Comparison of ENCODE assay signal across 23 mouse cellular contexts in genomic region chr7:67173522-67174195, GRCm38 (mm10). TPM values are rescaled to one million over a fixed set of nuclear protein-coding genes. Genes with fewer than 3 reads are reported as not detected.
DNase-seq lines count a peak whose midpoint lies in the region; ATAC-seq and TF ChIP-seq lines count a peak whose summit lies in the region.
"Had no signal": no experiment of that assay in that cellular context is flagged by ENCODE, and none has a peak within 500 bp of the region (broad histone marks: within the 10 kb centered on the region; RNA-seq: fewer than 3 reads in every experiment).

No protein-coding gene starts in this region.

- H3K4me1 ChIP-seq in forebrain, embryonic 14.5 days (ENCODE audit: control insufficient read depth, insufficient read depth, low read length): no peaks in the 10 kb centered on the region
- 0 out of 2 replicates have a peak, but pooled peaks cover 6% of the 10 kb centered on the region for H3K4me1 ChIP-seq in forebrain, embryonic 13.5 days
- H3K4me1 ChIP-seq in liver, adult 2 months (ENCODE audit: control insufficient read depth, insufficient read depth, low read length): peaks cover 6% of the 10 kb centered on the region; the same call in 1 of the 2 replicates
- no peaks in the 10 kb centered on the region for H3K4me1 ChIP-seq in liver, embryonic 12.5 days
- H3K4me1 ChIP-seq: heart, embryonic 13.5 days; hindbrain, embryonic 12.5 days had no signal

- no peak overlapping the region for H3K9ac ChIP-seq in forebrain, embryonic 14.5 days (ENCODE audit: low read length)
- H3K9ac ChIP-seq in forebrain, embryonic 13.5 days: no peak overlapping the region
- no peak overlapping the region for H3K9ac ChIP-seq in liver, adult 2 months (ENCODE audit: low read depth, low read length)
- H3K9ac ChIP-seq in liver, embryonic 12.5 days: no peak overlapping the region
- H3K9ac ChIP-seq: heart, embryonic 13.5 days; hindbrain, embryonic 12.5 days had no signal

- no peak overlapping the region for H3K4me2 ChIP-seq in forebrain, embryonic 14.5 days (ENCODE audit: low read length)
- H3K4me2 ChIP-seq in forebrain, embryonic 13.5 days: no peak overlapping the region
- no peak overlapping the region for H3K4me2 ChIP-seq in liver, embryonic 12.5 days
- H3K4me2 ChIP-seq: heart, embryonic 13.5 days; hindbrain, embryonic 12.5 days had no signal

- H3K27me3 ChIP-seq in forebrain, embryonic 14.5 days (replicated peaks; ENCODE audit: control insufficient read depth, insufficient read depth, low read length): no peaks in the 10 kb centered on the region
- no peaks in the 10 kb centered on the region for H3K27me3 ChIP-seq in forebrain, embryonic 13.5 days
- no peaks in the 10 kb centered on the region for H3K27me3 ChIP-seq in liver, adult 2 months (ENCODE audit: control insufficient read depth, insufficient read depth, low read length)
- H3K27me3 ChIP-seq in liver, embryonic 12.5 days (replicated peaks): no peaks in the 10 kb centered on the region
- H3K27me3 ChIP-seq: heart, embryonic 13.5 days; hindbrain, embryonic 12.5 days had no signal

- 12% methylated on average over 2 of the region's 2 CpGs for whole genome bisulfite sequencing in forebrain, embryonic 14.5 days
- 34% methylated on average over 2 of the region's 2 CpGs for WGBS in forebrain, embryonic 13.5 days
- WGBS in liver, adult 2 months: 55% methylated on average over 2 of the region's 2 CpGs
- 66% methylated on average over 2 of the region's 2 CpGs for WGBS in liver, embryonic 12.5 days (ENCODE audit: insufficient replicate concordance)

- no peaks in the 10 kb centered on the region for H3K36me3 ChIP-seq in forebrain, embryonic 14.5 days (ENCODE audit: control insufficient read depth, insufficient read depth, low read length)
- H3K36me3 ChIP-seq in forebrain, embryonic 13.5 days (ENCODE audit: poor library complexity, severe bottlenecking): no peaks in the 10 kb centered on the region
- H3K36me3 ChIP-seq in liver, adult 2 months (ENCODE audit: control insufficient read depth, insufficient read depth, low read length): no peaks in the 10 kb centered on the region
- H3K36me3 ChIP-seq in liver, embryonic 12.5 days: no peaks in the 10 kb centered on the region
- H3K36me3 ChIP-seq: forebrain, embryonic 10.5 days; heart, embryonic 13.5 days; hindbrain, embryonic 12.5 days had no signal

- no peak for ATAC-seq in forebrain, embryonic 14.5 days
- no peak for ATAC-seq in forebrain, embryonic 13.5 days
- no peak for ATAC-seq in liver, embryonic 12.5 days
- ATAC-seq: activated CD4-positive, CD25-positive, alpha-beta regulatory T cell, adult 4 months; hindbrain, embryonic 16.5 days; inflammation-experienced regulatory T-cells, adult 6 months; intestine, postnatal 0 days; Patski had no signal

- H3K79me2 ChIP-seq in liver, adult 2 months (ENCODE audit: control insufficient read depth, insufficient read depth, low read length): no peaks in the 10 kb centered on the region

- no peak for TF ChIP-seq CTCF in liver, adult 2 months (IDR thresholded peaks at IDR 0.05; ENCODE audit: low read depth, low read length)

- DNase-seq in adrenal gland, adult 2 months: peak; percentile 34
- no peak for DNase-seq in adrenal gland, adult 18-20 months (ENCODE audit: low spot score in 2 of 2)
- peak; percentile 4 for DNase-seq in forebrain, embryonic 14.5 days (ENCODE audit: low spot score)
- peak; percentile 63 for DNase-seq in liver, adult 2 months (ENCODE audit: extremely low read depth, low read depth, low spot score)
- peak; percentile 25 to 44 for DNase-seq in urinary bladder, postnatal 4 days (ENCODE audit: low spot score in 2 of 2)
- no peak for DNase-seq in urinary bladder, postnatal 36 days (ENCODE audit: low spot score in 2 of 2)
- DNase-seq: cerebellum, adult 18-20 months; cerebellum, adult 9-11 months; cerebellum, postnatal 36 days; gastrocnemius, adult 2 months; gastrocnemius, postnatal 25 days; heart, postnatal 4 days had no signal

- H3K9me3 ChIP-seq in forebrain, embryonic 14.5 days (replicated peaks; ENCODE audit: control insufficient read depth, low read length): no peaks in the 10 kb centered on the region
- no peaks in the 10 kb centered on the region for H3K9me3 ChIP-seq in forebrain, embryonic 13.5 days (replicated peaks)
- no peaks in the 10 kb centered on the region for H3K9me3 ChIP-seq in liver, embryonic 12.5 days (replicated peaks)
- H3K9me3 ChIP-seq: forebrain, embryonic 10.5 days; heart, embryonic 13.5 days; hindbrain, embryonic 12.5 days had no signal

- H3K4me3 ChIP-seq in forebrain, embryonic 14.5 days (ENCODE audit: low read depth, low read length): no peak overlapping the region
- H3K4me3 ChIP-seq in forebrain, embryonic 13.5 days: no peak overlapping the region
- no peak overlapping the region for H3K4me3 ChIP-seq in liver, adult 2 months (ENCODE audit: insufficient read depth, low read depth, low read length)
- H3K4me3 ChIP-seq in liver, embryonic 12.5 days: no peak overlapping the region
- H3K4me3 ChIP-seq: erythroblast, embryonic 14.5 days; forebrain, embryonic 10.5 days; gastrocnemius, adult 2 months; heart, embryonic 13.5 days; hindbrain, embryonic 12.5 days had no signal

- no peak for TF ChIP-seq POLR2A in liver, adult 2 months (IDR thresholded peaks at IDR 0.05; ENCODE audit: extremely low read depth, insufficient read depth, low read length)

- no peak overlapping the region for H3K27ac ChIP-seq in forebrain, embryonic 14.5 days (ENCODE audit: low read depth, low read length)
- H3K27ac ChIP-seq in forebrain, embryonic 13.5 days: no peak overlapping the region
- no peak overlapping the region for H3K27ac ChIP-seq in liver, adult 2 months (replicated peaks; ENCODE audit: insufficient read depth, low read depth, low read length)
- H3K27ac ChIP-seq in liver, embryonic 12.5 days: no peak overlapping the region
- H3K27ac ChIP-seq: gastrocnemius, adult 2 months; heart, embryonic 13.5 days; hindbrain, embryonic 12.5 days had no signal

RNA-seq across cellular contexts. Expression of gene Lysmd4, which starts 48.7 kb away (rescaled TPM):
- total RNA-seq in adrenal gland, adult 2 months (2021): 1 to 10 TPM; 9.1 to 9.7 TPM
- 6.8 and 8.0 TPM in 2 replicates for polyA plus RNA-seq in adrenal gland, adult 2 months (2012; rRNA removed)
- total RNA-seq in adrenal gland, adult 18-20 months (2021): 10 to 100 TPM in 1 of 2 experiments, 1 to 10 TPM in 1; 9.2 to 10.5 TPM
- 26.6 and 26.9 TPM in 2 replicates for polyA plus RNA-seq in forebrain, embryonic 14.5 days (2014; fragmentation: Nextera tagmentation; extraction: Ambion mirVana)
- 21.7 and 23.2 TPM in 2 replicates for polyA plus RNA-seq in forebrain, embryonic 13.5 days (2015; fragmentation: Nextera tagmentation; extraction: Ambion mirVana)
- total RNA-seq in liver, adult 2 months (2014; rRNA removed): 9.5 and 9.6 TPM in 2 replicates
- 8.3 and 8.5 TPM in 2 replicates for polyA plus RNA-seq in liver, adult 2 months (2012; rRNA removed)
- polyA plus RNA-seq in liver, embryonic 12.5 days (2016; fragmentation: Nextera tagmentation; extraction: Ambion mirVana): 3.8 and 4.4 TPM in 2 replicates

Comparison
In these comparisons a context has a peak if more than half of its experiments do, and no peak if none do; other contexts are left out.
1. DNase-seq: peak in adrenal gland, adult 2 months (single experiment), forebrain, embryonic 14.5 days (single experiment), liver, adult 2 months (single experiment) and urinary bladder, postnatal 4 days (2 of 2); none in adrenal gland, adult 18-20 months (0 of 2) and urinary bladder, postnatal 36 days (0 of 2).